Mouse (Mus musculus) hindbrain, embryonic 13.5 days (tissue): ENCODE results near the gene Itga9. TPM values are rescaled to one million over a fixed set of nuclear protein-coding genes. Genes with fewer than 3 reads are reported as not detected.
A peak's percentile ranks its signal among the peaks of the same experiment; 100 is the strongest.

Source experiments
- ATAC-seq: fragments of 200-750 bp; cut with Nextera tagmentation; 2 replicates; pipeline ENCODE4 v1.8.0; 2017; ENCODE audit warnings: moderate TSS enrichment; ENCODE audit not compliant: low FRiP score
- H3K27ac ChIP-seq: fragments of 300-500 bp; sonication (generic); 2 replicates; pipeline ENCODE4 v1.5.1; 2015; ENCODE audit warnings: inconsistent platforms, mild to moderate bottlenecking, moderate library complexity
- H3K27me3 ChIP-seq: fragments of 300-500 bp; sonication (generic); 2 replicates; pipeline ENCODE4 v1.6.1; 2015; ENCODE audit warnings: mild to moderate bottlenecking, inconsistent platforms
- H3K36me3 ChIP-seq: fragments of 300-500 bp; sonication (generic); 2 replicates; pipeline ENCODE4 v1.6.1; 2015; ENCODE audit warnings: mild to moderate bottlenecking, inconsistent platforms
- H3K4me1 ChIP-seq: fragments of 300-500 bp; sonication (generic); replicated peaks from 2 replicates; pipeline ENCODE4 v1.6.1; 2015; ENCODE audit warnings: inconsistent platforms
- H3K4me2 ChIP-seq: fragments of 300-500 bp; sonication (generic); 2 replicates; pipeline ENCODE4 v1.6.1; 2015; ENCODE audit warnings: inconsistent platforms, mild to moderate bottlenecking, moderate library complexity
- H3K4me3 ChIP-seq: fragments of 300-500 bp; sonication (generic); 2 replicates; pipeline ENCODE4 v1.5.1; 2015; ENCODE audit warnings: mild to moderate bottlenecking, inconsistent platforms
- H3K9ac ChIP-seq: fragments of 300-500 bp; sonication (generic); 2 replicates; pipeline ENCODE4 v1.6.1; 2015; ENCODE audit warnings: mild to moderate bottlenecking, inconsistent platforms
- H3K9me3 ChIP-seq: fragments of 300-500 bp; sonication (generic); 2 replicates; pipeline ENCODE4 v1.6.1; 2016; ENCODE audit warnings: inconsistent platforms
- WGBS: fragments of 180-500 bp; shearing (Covaris S2); methylation state at CpG from one replicate; pipeline ENCODE4 v1.1.7; 2015; 5-methylcytosine and 5-hydroxymethylcytosine counted together
- polyA plus RNA-seq: library from polyadenylated mRNA; unstranded; fragments of >200 nt; fragmentation: Nextera tagmentation; extraction: Ambion mirVana; gene quantifications from 2 replicates; pipeline ENCODE4 v1.2.1, GENCODE M21; 2015

Gene Itga9
- polyA plus RNA-seq, 1 experiment from 2014 or later, result 1.8 TPM

DNA sequence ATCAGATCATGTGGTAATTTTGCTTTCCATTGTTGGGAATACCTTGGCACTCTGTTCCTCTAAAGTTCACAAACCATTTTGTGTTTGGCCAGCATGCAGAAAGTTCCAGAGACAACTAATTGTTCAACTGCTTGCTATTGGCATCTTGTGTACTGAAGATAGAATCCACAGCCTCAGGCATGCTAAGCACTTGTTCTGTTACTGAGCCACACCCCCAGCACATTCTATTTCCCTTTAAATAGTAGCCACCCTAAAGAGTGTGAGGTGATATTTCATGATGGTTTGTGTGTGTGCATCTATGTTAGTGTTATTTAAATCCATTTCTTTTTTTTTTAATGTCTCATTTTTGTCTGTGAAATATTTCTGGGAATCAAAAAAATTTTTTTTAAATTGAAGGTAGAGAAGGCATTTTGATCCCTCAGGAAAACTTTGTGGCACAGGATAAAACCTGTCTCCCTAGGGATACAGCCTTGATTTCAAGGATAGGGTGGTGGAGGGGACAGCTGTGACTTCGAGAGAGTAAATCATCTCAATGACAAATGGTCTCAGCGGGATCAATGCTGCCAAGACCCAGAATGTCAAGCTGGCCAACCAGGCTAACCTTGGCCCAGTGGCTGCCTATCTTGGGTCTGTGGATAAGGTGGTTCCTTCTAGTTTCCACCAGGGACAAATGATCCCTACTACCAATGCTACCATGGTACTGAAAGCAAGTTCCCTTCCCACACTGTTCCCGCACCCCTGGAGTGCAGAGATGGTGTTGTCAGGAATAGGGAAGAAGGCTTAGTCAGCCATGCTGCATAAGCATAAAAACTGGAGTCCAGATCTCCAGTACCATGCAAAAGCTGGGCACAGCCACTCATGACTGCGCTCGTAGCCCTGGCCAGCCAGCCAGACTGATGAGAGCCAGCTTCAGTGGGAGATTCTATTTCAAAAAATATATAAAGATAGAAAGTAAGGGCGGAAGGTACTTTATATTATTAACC, 25.6 kb downstream of the Itga9 start:
- ATAC-seq, result no peak
- Histone ChIP-seq H3K9me3 (peaks cover 6% of the 10 kb centered on the region), H3K4me2 (no peak overlapping the region), H3K4me3 (no peak overlapping the region), H3K27ac (no peak overlapping the region), H3K36me3 (peaks cover 8% of the 10 kb centered on the region; the same call in 1 of the 2 replicates), H3K4me1 (0 out of 2 replicates have a peak, but pooled peaks cover 5% of the 10 kb centered on the region), H3K27me3 (no peaks in the 10 kb centered on the region), H3K9ac (no peak overlapping the region)
- 78% methylated on average over 6 of the region's 6 CpGs for WGBS

DNA sequence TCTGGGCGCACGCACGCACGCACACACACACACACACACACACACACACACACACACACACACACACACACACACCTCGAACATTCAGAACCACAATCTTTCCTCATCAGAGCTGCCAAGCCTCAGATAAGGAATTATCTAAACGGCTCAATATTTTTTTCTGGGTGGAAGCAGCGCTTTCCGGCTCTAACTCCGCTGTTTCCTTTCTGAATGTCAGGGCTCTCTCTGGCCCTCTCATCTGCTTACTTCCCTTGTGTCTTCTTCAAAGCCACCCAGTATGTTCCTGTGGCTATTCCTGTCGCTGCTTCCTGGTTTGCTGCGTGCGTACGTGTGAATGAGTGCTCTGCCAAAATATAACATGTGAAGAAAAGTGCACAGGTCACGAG, 26.3 kb downstream of the Itga9 start:
- 0 out of 2 replicates have a peak overlapping the region, but pooled peaks have one; percentile 8 for H3K27ac ChIP-seq
- WGBS, result 77% methylated on average over 14 of the region's 14 CpGs
- H3K9ac ChIP-seq, result no peak overlapping the region
- peaks cover 6% of the 10 kb centered on the region for H3K9me3 ChIP-seq
- no peaks in the 10 kb centered on the region for H3K27me3 ChIP-seq
- no peak for ATAC-seq
- H3K4me1 ChIP-seq, result 0 out of 2 replicates have a peak, but pooled peaks cover 5% of the 10 kb centered on the region
- no peak overlapping the region for H3K4me2 ChIP-seq
- H3K4me3 ChIP-seq, result no peak overlapping the region
- H3K36me3 ChIP-seq, result peaks cover 8% of the 10 kb centered on the region; the same call in 1 of the 2 replicates

DNA sequence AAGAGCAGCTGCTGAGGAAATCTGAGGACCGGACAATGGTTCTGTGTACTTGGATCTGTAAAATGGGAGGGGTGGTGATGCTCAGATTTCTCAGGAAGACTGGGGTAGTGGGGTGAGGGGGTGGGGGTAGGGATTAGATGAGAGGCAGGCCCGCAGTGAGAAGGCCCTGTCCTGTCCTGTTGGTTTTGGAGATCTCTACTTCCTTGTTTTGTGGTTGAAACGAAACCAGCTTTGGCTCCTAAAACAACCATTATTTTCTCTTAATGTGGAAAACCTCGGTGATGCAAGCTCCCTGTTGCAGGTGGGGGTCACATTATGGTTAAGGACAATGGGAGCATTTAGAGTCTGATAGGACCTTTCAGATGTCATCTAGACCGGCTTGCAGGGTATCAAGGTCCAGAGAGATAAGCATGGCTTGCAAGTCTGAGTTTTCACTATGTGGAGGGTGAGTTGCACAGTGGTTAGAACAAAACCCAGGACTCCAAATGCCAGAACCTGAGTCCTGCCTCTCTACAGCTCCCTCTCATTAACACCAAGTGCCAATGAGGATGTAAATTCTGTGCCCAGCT, 32.2 kb downstream of the Itga9 start:
- Histone ChIP-seq H3K9me3 (peaks cover 10% of the 10 kb centered on the region), H3K4me2 (no peak overlapping the region), H3K27me3 (no peaks in the 10 kb centered on the region), H3K9ac (no peak overlapping the region), H3K27ac (no peak overlapping the region), H3K4me3 (no peak overlapping the region), H3K36me3 (peaks cover 12% of the 10 kb centered on the region), H3K4me1 (no peaks in the 10 kb centered on the region)
- 88% methylated on average over 5 of the region's 5 CpGs for WGBS
- ATAC-seq, result no peak

DNA sequence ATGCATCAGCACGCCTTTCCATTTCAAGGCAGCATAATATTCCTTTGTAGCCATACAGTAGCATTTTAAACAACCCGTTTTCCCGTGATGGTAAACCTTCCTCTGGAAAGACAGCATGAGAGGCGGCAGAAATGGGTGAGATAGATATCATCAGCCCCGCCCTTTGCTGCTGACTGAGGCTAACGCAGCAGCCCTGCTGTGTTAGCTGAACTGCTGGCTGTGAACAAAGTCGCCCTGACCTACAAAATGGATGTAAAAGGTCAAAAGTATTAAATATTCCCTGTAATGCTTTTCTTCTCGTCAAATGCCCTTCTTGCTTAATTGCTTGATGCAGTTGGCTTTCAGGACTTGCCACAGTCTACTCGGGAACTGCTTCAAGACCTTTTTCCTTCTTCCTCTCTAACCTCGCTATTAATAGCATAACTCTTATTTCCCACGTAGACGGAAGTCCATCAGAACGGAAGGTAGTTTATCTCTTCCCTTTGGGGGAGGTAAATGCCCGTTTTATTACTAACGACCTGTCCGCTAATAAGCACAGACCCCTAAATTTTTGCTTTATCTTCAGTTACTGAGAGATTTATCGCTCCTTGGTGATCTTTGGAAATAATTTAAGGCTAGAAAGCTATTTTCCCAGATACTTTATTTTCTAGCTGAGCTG, 39.3 kb downstream of the Itga9 start:
- no peak for ATAC-seq
- no peak overlapping the region for H3K4me2 ChIP-seq

DNA sequence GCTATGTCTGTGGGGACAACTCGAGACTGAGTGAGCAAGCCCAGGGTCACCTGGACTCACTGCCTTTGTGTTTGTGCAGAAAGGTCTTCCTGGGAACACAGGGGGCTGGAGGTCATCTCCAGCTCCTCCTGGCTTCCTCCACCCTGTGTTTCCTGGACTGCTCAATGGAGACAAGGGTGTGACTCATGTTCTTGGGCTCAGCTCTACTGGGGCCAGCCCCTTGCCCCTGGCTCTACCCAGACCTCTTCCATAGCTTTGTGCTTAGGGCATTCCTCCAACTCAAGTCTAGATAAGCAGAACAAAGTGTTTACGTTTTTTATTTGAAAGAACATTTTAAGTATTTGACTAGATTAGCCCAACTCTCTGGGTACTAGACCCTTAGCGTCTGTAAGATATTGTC, 41.0 kb downstream of the Itga9 start:
- no peak for ATAC-seq
- H3K4me1 ChIP-seq, result peaks cover 13% of the 10 kb centered on the region
- H3K27me3 ChIP-seq, result no peaks in the 10 kb centered on the region
- no peak overlapping the region for H3K4me2 ChIP-seq
- H3K27ac ChIP-seq, result no peak overlapping the region
- H3K9ac ChIP-seq, result no peak overlapping the region
- H3K4me3 ChIP-seq, result no peak overlapping the region
- H3K36me3 ChIP-seq, result no peaks in the 10 kb centered on the region
- H3K9me3 ChIP-seq, result no peaks in the 10 kb centered on the region
- WGBS, result 87% methylated on average over 3 of the region's 3 CpGs

More for the DNA sequence above, 39.3 kb downstream of the Itga9 start:
- Histone ChIP-seq H3K4me3 (no peak overlapping the region), H3K4me1 (no peaks in the 10 kb centered on the region), H3K36me3 (no peaks in the 10 kb centered on the region), H3K27ac (no peak overlapping the region), H3K9me3 (no peaks in the 10 kb centered on the region), H3K27me3 (no peaks in the 10 kb centered on the region), H3K9ac (no peak overlapping the region)
- WGBS, result 85% methylated on average over 17 of the region's 17 CpGs

DNA sequence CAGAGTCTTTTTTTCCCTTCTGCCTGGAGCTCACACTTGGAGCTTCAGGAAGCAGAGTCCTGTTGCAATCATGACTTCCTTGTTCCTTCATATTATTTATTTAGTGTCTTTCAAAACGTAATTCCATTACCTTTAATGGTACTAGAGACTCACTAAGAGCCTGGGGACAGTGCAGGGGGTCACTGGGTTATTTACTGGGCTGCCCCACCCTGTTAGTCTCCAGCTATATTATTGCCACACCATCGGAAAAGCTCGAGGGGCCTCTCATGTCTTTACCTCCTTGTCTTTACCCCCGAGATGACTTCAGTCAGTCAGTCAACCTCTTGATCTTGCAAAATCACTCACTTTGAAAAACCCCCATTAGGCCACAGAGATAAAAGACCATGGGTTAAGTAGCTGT, 44.5 kb downstream of the Itga9 start:
- ATAC-seq, result no peak
- H3K27me3 ChIP-seq, result no peaks in the 10 kb centered on the region
- H3K27ac ChIP-seq, result no peak overlapping the region
- no peak overlapping the region for H3K4me3 ChIP-seq
- no peaks in the 10 kb centered on the region for H3K9me3 ChIP-seq
- peaks cover 17% of the 10 kb centered on the region for H3K4me1 ChIP-seq
- H3K4me2 ChIP-seq, result no peak overlapping the region
- no peaks in the 10 kb centered on the region for H3K36me3 ChIP-seq
- H3K9ac ChIP-seq, result no peak overlapping the region
- WGBS, result 59% methylated on average over 4 of the region's 4 CpGs

DNA sequence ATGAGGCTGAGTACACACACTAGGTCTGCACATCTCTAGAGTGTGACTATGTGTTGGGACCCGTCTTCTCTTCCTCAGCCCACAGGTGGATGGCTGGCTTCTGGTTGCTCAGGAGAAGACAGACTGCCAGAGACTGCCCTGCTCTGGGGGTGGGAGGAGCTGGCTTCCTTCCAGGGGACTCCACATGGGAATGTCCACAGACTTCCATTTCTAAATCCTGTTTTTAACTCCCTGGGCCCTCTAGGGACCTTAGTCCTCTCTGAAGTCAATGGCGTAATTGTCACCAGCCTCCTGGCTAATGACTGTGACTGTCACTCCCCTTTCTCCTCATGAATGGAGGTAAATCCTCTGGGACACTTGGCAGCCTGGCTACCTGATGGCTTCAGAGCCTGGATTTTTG, 45.4 kb downstream of the Itga9 start:
- Histone ChIP-seq H3K36me3 (no peaks in the 10 kb centered on the region), H3K9me3 (no peaks in the 10 kb centered on the region), H3K27me3 (no peaks in the 10 kb centered on the region), H3K27ac (no peak overlapping the region), H3K9ac (no peak overlapping the region), H3K4me1 (peaks cover 17% of the 10 kb centered on the region), H3K4me2 (no peak overlapping the region), H3K4me3 (no peak overlapping the region)
- WGBS, result 44% methylated on average over 2 of the region's 2 CpGs
- ATAC-seq, result no peak

DNA sequence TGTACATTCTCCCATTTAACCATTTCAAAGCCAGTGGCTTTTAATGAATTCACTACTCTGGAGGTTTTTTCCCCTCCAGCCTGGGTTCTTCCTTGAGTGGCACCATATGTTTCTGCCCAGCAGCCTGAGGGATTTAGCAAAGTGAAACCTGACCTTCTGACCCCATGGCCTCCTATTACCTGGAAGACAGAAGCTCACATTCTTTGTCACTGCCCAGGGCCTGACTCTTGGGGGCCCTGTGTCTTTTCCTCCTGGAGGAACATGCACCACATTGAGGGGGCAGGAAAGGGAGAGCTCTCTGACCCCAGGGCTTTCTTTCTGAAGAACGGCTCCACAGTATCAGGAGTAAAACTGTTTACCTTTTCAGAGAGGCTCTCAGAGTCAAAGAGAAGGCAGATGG, 46.9 kb downstream of the Itga9 start:
- no peak for ATAC-seq
- Histone ChIP-seq H3K9me3 (no peaks in the 10 kb centered on the region), H3K27ac (no peak overlapping the region), H3K4me2 (no peak overlapping the region), H3K27me3 (no peaks in the 10 kb centered on the region), H3K36me3 (no peaks in the 10 kb centered on the region), H3K4me1 (peaks cover 17% of the 10 kb centered on the region), H3K9ac (no peak overlapping the region), H3K4me3 (no peak overlapping the region)
- 67% methylated on average over 1 of the region's 1 CpGs for WGBS

DNA sequence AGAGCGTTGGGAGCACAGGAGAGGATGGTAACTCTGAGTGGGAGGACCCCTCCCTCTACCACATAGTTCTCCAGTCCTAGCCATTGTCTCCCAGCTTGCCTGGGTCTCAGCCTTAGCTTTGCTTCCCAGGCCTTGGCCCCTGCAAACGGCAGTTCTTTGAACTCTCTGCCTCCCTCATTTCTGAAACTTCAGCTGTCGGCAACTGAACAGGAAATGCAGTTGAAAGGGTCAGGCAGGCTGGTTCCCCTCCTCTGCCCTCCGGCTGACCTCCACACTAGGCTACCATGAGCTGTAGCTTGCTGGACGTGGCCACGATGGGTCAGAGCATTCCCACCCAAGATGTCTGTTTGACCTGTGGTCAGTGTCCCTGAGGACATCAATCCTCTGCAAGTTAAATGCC, 48.5 kb downstream of the Itga9 start:
- Histone ChIP-seq H3K27ac (no peak overlapping the region), H3K36me3 (no peaks in the 10 kb centered on the region), H3K9ac (no peak overlapping the region), H3K9me3 (no peaks in the 10 kb centered on the region), H3K4me3 (no peak overlapping the region), H3K4me2 (no peak overlapping the region), H3K27me3 (no peaks in the 10 kb centered on the region), H3K4me1 (peaks cover 17% of the 10 kb centered on the region)
- 42% methylated on average over 6 of the region's 6 CpGs for WGBS
- ATAC-seq, result no peak

DNA sequence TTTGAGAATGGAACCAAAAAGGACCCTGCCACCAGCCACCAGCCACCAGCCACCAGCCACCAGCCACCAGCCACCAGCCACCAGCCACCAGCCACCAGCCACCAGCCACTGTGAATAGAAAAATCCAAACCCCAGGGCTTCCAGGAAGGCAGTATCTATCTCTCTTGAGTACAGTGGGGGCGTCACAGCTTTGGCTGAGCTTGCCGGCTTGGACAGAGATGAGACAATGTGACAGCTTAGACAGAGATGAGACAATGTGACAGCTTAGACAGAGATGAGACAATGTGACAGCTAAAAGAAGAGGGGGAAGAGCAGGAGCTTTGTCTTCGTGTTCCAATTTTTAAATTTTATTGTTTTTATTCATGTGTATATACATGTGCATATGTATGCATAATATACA, 49.2 kb downstream of the Itga9 start:
- Histone ChIP-seq H3K4me3 (no peak overlapping the region), H3K27ac (no peak overlapping the region), H3K4me1 (peaks cover 17% of the 10 kb centered on the region), H3K4me2 (no peak overlapping the region), H3K36me3 (no peaks in the 10 kb centered on the region), H3K9me3 (no peaks in the 10 kb centered on the region), H3K9ac (no peak overlapping the region), H3K27me3 (no peaks in the 10 kb centered on the region)
- ATAC-seq, result no peak
- 79% methylated on average over 3 of the region's 3 CpGs for WGBS

DNA sequence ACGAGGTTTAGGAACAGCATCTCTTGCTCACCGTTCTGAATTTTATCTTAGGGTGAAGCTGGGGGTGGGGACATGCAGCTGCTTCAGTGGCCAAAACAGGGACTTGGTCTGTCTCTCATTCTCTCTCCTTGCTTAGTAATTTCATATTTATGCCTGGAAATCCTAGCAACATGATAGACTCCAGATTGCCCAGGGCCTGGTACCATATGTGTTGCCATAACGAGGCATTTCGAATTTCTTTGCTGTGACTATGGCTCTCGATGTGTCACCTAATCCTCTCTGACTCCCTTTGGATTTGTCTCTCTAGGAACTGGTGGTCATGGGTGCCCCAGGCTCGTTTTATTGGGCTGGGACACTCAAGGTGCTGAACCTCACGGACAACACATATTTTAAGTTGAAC, 51.7 kb downstream of the Itga9 start:
- ATAC-seq, result no peak
- H3K27me3 ChIP-seq, result no peaks in the 10 kb centered on the region
- no peak overlapping the region for H3K9ac ChIP-seq
- H3K36me3 ChIP-seq, result no peaks in the 10 kb centered on the region
- H3K4me3 ChIP-seq, result no peak overlapping the region
- H3K4me1 ChIP-seq, result 0 out of 2 replicates have a peak, but pooled peaks cover 4% of the 10 kb centered on the region
- H3K9me3 ChIP-seq, result no peaks in the 10 kb centered on the region
- 83% methylated on average over 7 of the region's 7 CpGs for WGBS
- no peak overlapping the region for H3K27ac ChIP-seq
- no peak overlapping the region for H3K4me2 ChIP-seq

DNA sequence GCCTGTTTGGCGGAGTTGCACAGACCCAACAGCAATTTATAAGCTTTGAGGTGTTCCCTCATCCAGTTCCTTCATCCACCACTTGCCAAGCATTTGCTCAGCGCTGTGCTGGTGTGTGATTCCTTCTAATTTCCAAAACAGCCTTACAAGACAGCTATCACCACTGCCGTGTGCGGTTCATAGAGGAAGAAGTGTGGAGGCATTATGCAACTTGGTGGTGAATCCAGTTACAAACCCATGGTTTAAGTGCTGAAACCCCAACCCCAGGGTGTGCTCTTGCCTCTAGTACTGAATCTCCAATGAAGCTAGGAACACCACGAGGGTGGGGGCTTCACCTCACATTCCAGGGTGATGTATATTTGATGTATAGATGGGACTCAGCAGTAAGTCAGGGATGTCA, 53.3 kb downstream of the Itga9 start:
- no peak for ATAC-seq
- Histone ChIP-seq H3K4me1 (peaks cover 11% of the 10 kb centered on the region; the same call in 1 of the 2 replicates), H3K27ac (no peak overlapping the region), H3K9me3 (no peaks in the 10 kb centered on the region), H3K27me3 (no peaks in the 10 kb centered on the region), H3K9ac (no peak overlapping the region), H3K4me2 (no peak overlapping the region), H3K4me3 (no peak overlapping the region), H3K36me3 (no peaks in the 10 kb centered on the region)
- 87% methylated on average over 5 of the region's 5 CpGs for WGBS
